Mouse (Mus musculus): ENCODE data around the gene Atxn7l3b.

Atxn7l3b gene

DNA sequence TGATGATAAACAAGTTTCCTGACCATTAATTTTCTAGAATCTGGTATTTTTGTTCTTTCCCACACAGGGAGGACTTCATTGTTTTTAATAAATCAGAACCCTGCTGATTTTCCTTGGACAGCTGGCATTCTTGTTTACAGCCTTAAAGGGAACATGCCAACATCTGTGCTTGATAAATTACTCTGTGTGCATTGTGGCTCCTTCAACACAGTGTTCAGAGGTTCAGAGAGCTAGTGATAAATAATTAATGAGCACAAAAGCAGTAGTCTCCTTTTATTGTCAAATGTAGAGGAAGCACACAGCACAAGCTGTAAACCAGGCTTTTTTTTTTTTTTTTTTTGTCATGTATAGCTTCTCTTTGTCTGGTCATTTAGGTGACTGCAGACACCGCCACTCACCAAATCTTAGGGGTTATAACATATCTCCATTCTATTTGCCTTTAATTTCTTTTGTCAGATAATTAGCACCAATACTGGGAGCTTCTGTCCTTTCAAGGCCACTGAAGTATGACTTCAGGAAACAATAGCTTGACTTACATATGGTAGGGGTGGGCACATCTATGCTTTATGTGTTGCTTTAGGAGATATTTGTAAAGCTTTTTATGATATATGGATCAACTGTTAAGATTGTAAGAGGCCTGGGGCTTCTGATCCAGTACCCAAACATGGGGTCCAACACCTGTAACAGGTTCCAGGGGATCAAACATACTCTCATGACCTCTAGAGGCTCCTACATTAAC lies 52.0 kb downstream of the Atxn7l3b start:
- no peak for DNase-seq (ENCODE audit: low spot score in 2 of 2)
